Mouse (Mus musculus) MEL (cell line): ENCODE data around the gene Vgf. TPM values are rescaled to one million over a fixed set of nuclear protein-coding genes. Genes with fewer than 3 reads are reported as not detected.

Source experiments
- DNase-seq: peaks from one replicate; pipeline ENCODE4 v3.0.0; 2011; ENCODE audit warnings: low read depth, low spot score
- H3K27ac ChIP-seq: 2 replicates; pipeline ENCODE4 v1.5.1; 2012; ENCODE audit warnings: low read depth, mild to moderate bottlenecking, control low read depth, low read length, moderate library complexity; ENCODE audit not compliant: control insufficient read depth
- H3K27me3 ChIP-seq, 2 experiments: fragments of 150-350 bp in 1 of 2; sonication (generic) in 1 of 2; 2 replicates each; pipeline ENCODE4 v1.6.1; 2012; ENCODE audit warnings: low read length in 2 of 2, mild to moderate bottlenecking in 2 of 2, improper control_type of control experiment in 1 of 2, moderate library complexity in 1 of 2; ENCODE audit not compliant: insufficient read depth in 2 of 2, control insufficient read depth in 1 of 2
- H3K36me3 ChIP-seq, 2 experiments: 2 replicates each; pipeline ENCODE4 v1.6.1; 2012 to 2014; ENCODE audit warnings: low read length in 2 of 2, improper control_type of control experiment in 1 of 2, inconsistent platforms in 1 of 2, mild to moderate bottlenecking in 1 of 2; ENCODE audit not compliant: insufficient read depth in 2 of 2, control insufficient read depth in 1 of 2
- H3K4me1 ChIP-seq, 2 experiments: fragments of 150-350 bp in 1 of 2; sonication (generic) in 1 of 2; 2 replicates each; pipeline ENCODE4 v1.6.1; 2012; ENCODE audit warnings: low read length in 2 of 2, improper control_type of control experiment in 1 of 2, mild to moderate bottlenecking in 1 of 2; ENCODE audit not compliant: insufficient read depth in 2 of 2, control insufficient read depth in 1 of 2
- H3K4me3 ChIP-seq, 2 experiments: fragments of 150-350 bp in 1 of 2; sonication (generic) in 1 of 2; 2 replicates each; pipeline ENCODE4 v1.5.1; 2012; ENCODE audit warnings: low read depth in 2 of 2, low read length in 2 of 2, mild to moderate bottlenecking in 2 of 2, moderate library complexity in 2 of 2, control low read depth in 1 of 2, improper control_type of control experiment in 1 of 2; ENCODE audit not compliant: control insufficient read depth in 1 of 2, insufficient read depth in 1 of 2
- H3K79me2 ChIP-seq: 2 replicates; pipeline ENCODE4 v1.6.1; 2012; ENCODE audit warnings: mild to moderate bottlenecking, low read length, moderate library complexity; ENCODE audit not compliant: control insufficient read depth, poor library complexity, insufficient read depth
- H3K9ac ChIP-seq: 2 replicates; pipeline ENCODE4 v1.6.1; 2012; ENCODE audit warnings: low read depth, mild to moderate bottlenecking, control low read depth, low read length, moderate library complexity; ENCODE audit not compliant: control insufficient read depth, poor library complexity, severe bottlenecking
- H3K9me3 ChIP-seq: fragments of 150-350 bp; sonication (generic); replicated peaks from 2 replicates; pipeline ENCODE4 v1.6.1; 2012; ENCODE audit warnings: mild to moderate bottlenecking, low read length, improper control_type of control experiment, moderate library complexity; ENCODE audit not compliant: insufficient read depth
- CHD1 ChIP-seq: IDR thresholded peaks from 2 replicates; pipeline ENCODE4 v1.6.1; 2012; ENCODE audit warnings: low read depth, mild to moderate bottlenecking, inconsistent platforms, low read length, improper control_type of control experiment
- CHD2 ChIP-seq: IDR thresholded peaks from 2 replicates; pipeline ENCODE4 v1.6.1; 2011; ENCODE audit warnings: low read length, improper control_type of control experiment
- CTCF ChIP-seq, 3 experiments: IDR thresholded peaks in 2 of 3; conservative IDR thresholded peaks in 1 of 3; 2 replicates each; pipeline ENCODE4 v1.5.1; 2011 to 2012; ENCODE audit warnings: low read length in 3 of 3, low read depth in 2 of 3, mild to moderate bottlenecking in 2 of 3, improper control_type of control experiment in 1 of 3, inconsistent platforms in 1 of 3, mixed read lengths in 1 of 3, moderate library complexity in 1 of 3; ENCODE audit not compliant: control insufficient read depth in 1 of 3, insufficient read depth in 1 of 3, poor library complexity in 1 of 3, severe bottlenecking in 1 of 3
- E2F4 ChIP-seq: IDR thresholded peaks from 2 replicates; pipeline ENCODE4 v1.6.1; 2011; ENCODE audit warnings: low read depth, low read length, improper control_type of control experiment, borderline replicate concordance
- EP300 ChIP-seq, 2 experiments: IDR thresholded peaks; 2 replicates each; pipeline ENCODE4 v1.6.1; 2011; ENCODE audit warnings: improper control_type of control experiment in 2 of 2, low read length in 2 of 2, low read depth in 1 of 2, mild to moderate bottlenecking in 1 of 2
- ETS1 ChIP-seq: IDR thresholded peaks from 2 replicates; pipeline ENCODE4 v1.6.1; 2012; ENCODE audit warnings: low read depth, mild to moderate bottlenecking, inconsistent platforms, low read length, improper control_type of control experiment, moderate library complexity
- GATA1 ChIP-seq: IDR thresholded peaks from 2 replicates; pipeline ENCODE4 v1.6.1; 2011; ENCODE audit warnings: low read depth, low read length, improper control_type of control experiment
- HCFC1 ChIP-seq: IDR thresholded peaks from 2 replicates; pipeline ENCODE4 v1.6.1; 2012; ENCODE audit warnings: low read depth, mild to moderate bottlenecking, inconsistent platforms, low read length, improper control_type of control experiment, moderate library complexity
- MAX ChIP-seq: IDR thresholded peaks from 2 replicates; pipeline ENCODE4 v1.6.1; 2011; ENCODE audit warnings: low read length, improper control_type of control experiment
- MAZ ChIP-seq: IDR thresholded peaks from 2 replicates; pipeline ENCODE4 v1.6.1; 2012; ENCODE audit warnings: low read depth, mild to moderate bottlenecking, inconsistent platforms, low read length, improper control_type of control experiment
- MEF2A ChIP-seq: IDR thresholded peaks from 2 replicates; pipeline ENCODE4 v1.6.1; 2014; ENCODE audit warnings: low read depth, mild to moderate bottlenecking, inconsistent platforms, low read length, improper control_type of control experiment; ENCODE audit not compliant: poor library complexity, insufficient replicate concordance, severe bottlenecking; ENCODE audit errors: extremely low read depth
- MXI1 ChIP-seq: IDR thresholded peaks from 2 replicates; pipeline ENCODE4 v1.6.1; 2011; ENCODE audit warnings: mild to moderate bottlenecking, low read depth, low read length, improper control_type of control experiment
- MYB ChIP-seq: IDR thresholded peaks from 2 replicates; pipeline ENCODE4 v1.6.1; 2011; ENCODE audit warnings: mild to moderate bottlenecking, low read depth, low read length, improper control_type of control experiment
- POLR2A ChIP-seq, 2 experiments: IDR thresholded peaks; 2 replicates each; pipeline ENCODE4 v1.6.1; 2011 to 2012; ENCODE audit warnings: low read length in 2 of 2, mild to moderate bottlenecking in 2 of 2, control low read depth in 1 of 2, improper control_type of control experiment in 1 of 2, low read depth in 1 of 2, moderate library complexity in 1 of 2; ENCODE audit not compliant: control insufficient read depth in 1 of 2, insufficient read depth in 1 of 2, poor library complexity in 1 of 2
- RCOR1 ChIP-seq: IDR thresholded peaks from 2 replicates; pipeline ENCODE4 v1.6.1; 2012; ENCODE audit warnings: low read depth, mild to moderate bottlenecking, inconsistent platforms, low read length, improper control_type of control experiment
- SMC3 ChIP-seq: IDR thresholded peaks from 2 replicates; pipeline ENCODE4 v1.6.1; 2011; ENCODE audit warnings: low read depth, low read length, improper control_type of control experiment
- TAL1 ChIP-seq: IDR thresholded peaks from 2 replicates; pipeline ENCODE4 v1.6.1; 2012; ENCODE audit warnings: mild to moderate bottlenecking, inconsistent platforms, low read length, moderate library complexity, mixed read lengths
- TBP ChIP-seq: IDR thresholded peaks from 2 replicates; pipeline ENCODE4 v1.8.0; 2011; ENCODE audit warnings: low read depth, low read length, improper control_type of control experiment
- polyA plus RNA-seq, 2 experiments: library from polyadenylated mRNA; stranded (reverse) in 1 of 2; unstranded in 1 of 2; fragments of >175 nt in 1 of 2; fragments of >200 nt in 1 of 2; gene quantifications; 2 replicates each; pipeline versions ENCODE4 v1.2.1 to v1.2.4; 2012; ENCODE audit warnings: low replicate concordance in 2 of 2, low read depth in 1 of 2; ENCODE audit not compliant: insufficient read length in 2 of 2, insufficient read depth in 1 of 2, missing spikeins in 1 of 2
- total RNA-seq: library from RNA; depleted of rRNA; stranded (reverse); fragments of 300-350 nt; gene quantifications from 2 replicates; pipeline ENCODE4 v1.2.3, GENCODE M21; 2012

Gene Vgf
- total and polyA plus RNA-seq, 3 experiments, result 0.42 to 1.4 TPM; not detected in 1

GRCm38 (mm10) chr5:136987138-136987933, 38.9 kb upstream of the Vgf start (continued):
- no peak for TF ChIP-seq ETS1
- no peak for TF ChIP-seq MYB
- no peak for TF ChIP-seq MEF2A
- TF ChIP-seq MAZ, result 0 out of 2 replicates have a peak, but pooled peaks have one; percentile 29
- TF ChIP-seq E2F4, result 0 out of 2 replicates have a peak, but pooled peaks have one; percentile 24
- TF ChIP-seq POLR2A (IDR thresholded peaks at IDR 0.05; ENCODE audit: control insufficient read depth in 1 of 2, insufficient read depth in 1 of 2, low read depth in 1 of 2, low read length in 2 of 2, poor library complexity in 1 of 2), result no peak; a peak in 2 of 4 replicates
- TF ChIP-seq, all 39 proteins: peak for 9

- peak; percentile 67 for DNase-seq
- Histone ChIP-seq H3K79me2 (peaks cover 7% of the 10 kb centered on the region; the same call in 1 of the 2 replicates), H3K27me3 (no peaks in the 10 kb centered on the region), H3K4me1 (peaks cover 0 to 9% of the 10 kb centered on the region in 2 experiments; a peak in 2 of 4 replicates), H3K9me3 (no peaks in the 10 kb centered on the region), H3K9ac (peak within 1 kb of the TSS; percentile 92), H3K4me3 (peak within 1 kb of the TSS; percentile 78 to 95), H3K36me3 (0 out of 4 replicates have a peak, but pooled peaks cover 0 to 2% of the 10 kb centered on the region in 2 experiments), H3K27ac (peak within 1 kb of the TSS; percentile 77)
- TF ChIP-seq TAL1 (no peak), MAX (peak; percentile 44; the same call in 1 of the 2 replicates), ETS1 (no peak), MXI1 (peak; percentile 56; the same call in 1 of the 2 replicates)
These were observed 38.3 kb upstream of the Vgf start, which contains the start of gene Znhit1 for GRCm38 (mm10) chr5:136987934-136988271. Gene Znhit1, minus strand, starts transcription at chr5:136988021.

- H3K36me3 ChIP-seq, result 0 out of 4 replicates have a peak, but pooled peaks cover 0 to 2% of the 10 kb centered on the region in 2 experiments
- TF ChIP-seq GATA1 (no peak), SMC3 (no peak), CTCF (IDR thresholded peaks at IDR 0.05 in 2 of 3, conservative IDR thresholded peaks at IDR 0.05 in 1 of 3; ENCODE audit: control insufficient read depth in 1 of 3, insufficient read depth in 1 of 3, low read depth in 2 of 3, low read length in 3 of 3, poor library complexity in 1 of 3, severe bottlenecking in 1 of 3) (no peak), CHD2 (no peak), ETS1 (peak; percentile 54; the same call in 1 of the 2 replicates), TBP (peak; percentile 61; the same call in 1 of the 2 replicates), CHD1 (no peak), EP300 (IDR thresholded peaks at IDR 0.05; ENCODE audit: low read depth in 1 of 2, low read length in 2 of 2) (0 out of 4 replicates have a peak, but pooled peaks of 1 of the 2 experiments have one; percentile 42), HCFC1 (0 out of 2 replicates have a peak, but pooled peaks have one; percentile 22), POLR2A (IDR thresholded peaks at IDR 0.05; ENCODE audit: control insufficient read depth in 1 of 2, insufficient read depth in 1 of 2, low read depth in 1 of 2, low read length in 2 of 2, poor library complexity in 1 of 2) (no peak), MAX (no peak), MEF2A (no peak), RCOR1 (peak; percentile 67), MAZ (0 out of 2 replicates have a peak, but pooled peaks have one; percentile 22)
- H3K79me2 ChIP-seq, result peaks cover 7% of the 10 kb centered on the region; the same call in 1 of the 2 replicates
- H3K9ac ChIP-seq, result peak overlapping the region; percentile 92
- no peaks in the 10 kb centered on the region for H3K27me3 ChIP-seq
- peak; percentile 91 for DNase-seq
- peak overlapping the region; percentile 78 to 95 for H3K4me3 ChIP-seq
- H3K4me1 ChIP-seq, result peaks cover 0 to 9% of the 10 kb centered on the region in 2 experiments; a peak in 2 of 4 replicates
- no peak overlapping the region for H3K27ac ChIP-seq
- no peaks in the 10 kb centered on the region for H3K9me3 ChIP-seq
These were observed 37.8 kb upstream of the Vgf start for GRCm38 (mm10) chr5:136988420-136988819.
